Mouse (Mus musculus): ENCODE results near the gene Cdr2. TPM values are rescaled to one million over a fixed set of nuclear protein-coding genes. Genes with fewer than 3 reads are reported as not detected.
"Not testable (repeated sequence)": the region's sequence is repeated elsewhere in the genome, so short reads cannot be mapped to it uniquely, and the experiment has no call there.

Gene Cdr2
- polyA plus RNA-seq (2012): 61.1 and 71.7 TPM in 2 replicates

- Histone ChIP-seq H3K9me3 (ENCODE audit: control insufficient read depth, low read length) (no peaks in the 10 kb centered on the region), H3K27me3 (ENCODE audit: control insufficient read depth) (peaks cover 42% of the 10 kb centered on the region), H3K4me1 (ENCODE audit: control insufficient read depth) (peaks cover 42% of the 10 kb centered on the region), H3K4me3 (replicated peaks) (peak within 1 kb of the TSS; percentile 74), H3K36me3 (ENCODE audit: control insufficient read depth) (peaks cover 35% of the 10 kb centered on the region)
- TF ChIP-seq GATA1 (IDR thresholded peaks at IDR 0.05; ENCODE audit: low read length) (no peak), TAL1 (IDR thresholded peaks at IDR 0.05; ENCODE audit: low read length) (no peak)
Observed at GRCm38 (mm10) chr7:120982200-120982841, at the start of gene Cdr2, which contains the start of gene Mfsd13b. Gene Cdr2, minus strand, starts transcription at chr7:120982312. Gene Mfsd13b, plus strand, starts transcription at chr7:120982509.

GRCm38 (mm10) chr7:121029947-121030346 lies 47.8 kb upstream of the Cdr2 start:
- H3K4me3 ChIP-seq (replicated peaks); H3K9me3 ChIP-seq (ENCODE audit: control insufficient read depth, low read length); H3K36me3 ChIP-seq (ENCODE audit: control insufficient read depth): not testable (repeated sequence)
- H3K4me1 ChIP-seq (ENCODE audit: control insufficient read depth): peaks cover 19% of the 10 kb centered on the region
- peaks cover 47% of the 10 kb centered on the region for H3K27me3 ChIP-seq (ENCODE audit: control insufficient read depth)

DNA sequence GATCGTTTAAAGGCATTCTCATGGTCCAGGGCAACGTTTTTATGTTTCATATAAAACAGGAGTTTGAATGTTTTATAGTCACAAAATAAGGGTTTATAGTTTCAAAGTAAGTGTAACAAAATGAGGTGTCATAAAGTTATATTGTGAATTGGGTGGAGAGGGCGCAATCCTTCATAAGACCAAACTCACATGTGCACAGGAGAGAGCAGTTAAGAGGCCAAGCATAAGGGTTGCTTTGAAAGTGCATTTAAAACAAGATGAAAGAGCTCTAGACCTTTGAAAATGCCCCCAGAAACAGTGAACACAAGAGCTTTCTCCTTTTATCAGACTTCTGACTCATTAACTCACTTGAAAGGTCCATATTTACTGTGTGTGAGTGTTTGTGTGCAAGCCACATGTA lies 44.2 kb upstream of the Cdr2 start:
- no peaks in the 10 kb centered on the region for H3K9me3 ChIP-seq (ENCODE audit: control insufficient read depth, low read length)
- H3K36me3 ChIP-seq (ENCODE audit: control insufficient read depth): no peaks in the 10 kb centered on the region
- H3K27me3 ChIP-seq (ENCODE audit: control insufficient read depth): peaks cover 33% of the 10 kb centered on the region
- H3K4me3 ChIP-seq (replicated peaks): no peak overlapping the region
- TF ChIP-seq TAL1 (IDR thresholded peaks at IDR 0.05; ENCODE audit: low read length) (no peak), GATA1 (IDR thresholded peaks at IDR 0.05; ENCODE audit: low read length) (no peak)
- H3K4me1 ChIP-seq (ENCODE audit: control insufficient read depth): peaks cover 16% of the 10 kb centered on the region

GRCm38 (mm10) chr7:121025221-121026008 lies 43.3 kb upstream of the Cdr2 start:
- Histone ChIP-seq H3K36me3 (ENCODE audit: control insufficient read depth) (no peaks in the 10 kb centered on the region), H3K4me3 (replicated peaks) (no peak overlapping the region), H3K27me3 (ENCODE audit: control insufficient read depth) (peaks cover 27% of the 10 kb centered on the region), H3K9me3 (ENCODE audit: control insufficient read depth, low read length) (no peaks in the 10 kb centered on the region), H3K4me1 (ENCODE audit: control insufficient read depth) (peaks cover 16% of the 10 kb centered on the region)
- TF ChIP-seq TAL1 (IDR thresholded peaks at IDR 0.05; ENCODE audit: low read length): no peak
- TF ChIP-seq GATA1 (IDR thresholded peaks at IDR 0.05; ENCODE audit: low read length): no peak

DNA sequence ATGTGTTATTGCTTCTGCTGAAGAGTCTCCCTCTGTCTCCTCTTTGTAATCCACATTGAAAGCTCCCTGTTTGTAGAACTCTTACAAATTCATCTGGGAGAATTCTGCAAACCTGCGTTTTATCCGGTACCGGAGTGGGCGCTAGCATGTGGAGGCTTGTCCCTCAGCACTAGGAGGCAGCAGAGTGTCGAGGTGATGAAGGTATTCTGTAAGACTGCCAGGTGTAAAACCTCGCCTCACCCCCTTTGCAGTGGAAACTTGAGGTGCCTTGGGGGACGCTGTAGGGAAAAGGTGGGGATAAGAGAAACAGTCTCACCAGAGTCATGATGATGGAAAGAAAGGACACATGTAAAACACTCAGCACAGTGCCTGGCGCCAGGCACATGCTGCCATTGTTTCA lies 38.2 kb upstream of the Cdr2 start:
- Histone ChIP-seq H3K4me1 (ENCODE audit: control insufficient read depth) (peaks cover 8% of the 10 kb centered on the region), H3K27me3 (ENCODE audit: control insufficient read depth) (peaks cover 10% of the 10 kb centered on the region), H3K4me3 (replicated peaks) (no peak overlapping the region), H3K9me3 (ENCODE audit: control insufficient read depth, low read length) (no peaks in the 10 kb centered on the region), H3K36me3 (ENCODE audit: control insufficient read depth) (no peaks in the 10 kb centered on the region)
- TF ChIP-seq TAL1 (IDR thresholded peaks at IDR 0.05; ENCODE audit: low read length) (no peak), GATA1 (IDR thresholded peaks at IDR 0.05; ENCODE audit: low read length) (no peak)

DNA sequence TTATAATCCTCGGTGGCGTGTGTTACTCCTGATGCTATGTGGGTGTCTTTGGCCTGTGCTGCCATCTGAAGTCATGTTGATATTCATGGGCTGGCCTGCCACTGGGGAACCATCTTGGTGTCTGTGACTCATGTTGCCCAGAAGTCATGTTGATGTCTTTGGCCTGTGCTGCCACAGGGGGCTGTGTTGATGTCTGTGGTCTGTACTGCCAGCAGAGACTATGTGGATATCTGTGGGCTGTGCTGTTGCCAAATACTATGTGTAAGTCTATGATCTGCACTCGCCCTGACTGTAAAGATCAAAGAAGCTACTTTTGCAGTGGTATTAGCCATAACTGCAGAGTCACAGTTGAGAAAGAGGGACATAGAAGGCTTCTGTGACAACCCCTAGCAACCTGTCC lies 36.7 kb upstream of the Cdr2 start:
- H3K4me1 ChIP-seq (ENCODE audit: control insufficient read depth): no peaks in the 10 kb centered on the region
- no peaks in the 10 kb centered on the region for H3K36me3 ChIP-seq (ENCODE audit: control insufficient read depth)
- peaks cover 15% of the 10 kb centered on the region for H3K27me3 ChIP-seq (ENCODE audit: control insufficient read depth)
- no peaks in the 10 kb centered on the region for H3K9me3 ChIP-seq (ENCODE audit: control insufficient read depth, low read length)
- no peak for TF ChIP-seq GATA1 (IDR thresholded peaks at IDR 0.05; ENCODE audit: low read length)
- TF ChIP-seq TAL1 (IDR thresholded peaks at IDR 0.05; ENCODE audit: low read length): no peak
- no peak overlapping the region for H3K4me3 ChIP-seq (replicated peaks)

DNA sequence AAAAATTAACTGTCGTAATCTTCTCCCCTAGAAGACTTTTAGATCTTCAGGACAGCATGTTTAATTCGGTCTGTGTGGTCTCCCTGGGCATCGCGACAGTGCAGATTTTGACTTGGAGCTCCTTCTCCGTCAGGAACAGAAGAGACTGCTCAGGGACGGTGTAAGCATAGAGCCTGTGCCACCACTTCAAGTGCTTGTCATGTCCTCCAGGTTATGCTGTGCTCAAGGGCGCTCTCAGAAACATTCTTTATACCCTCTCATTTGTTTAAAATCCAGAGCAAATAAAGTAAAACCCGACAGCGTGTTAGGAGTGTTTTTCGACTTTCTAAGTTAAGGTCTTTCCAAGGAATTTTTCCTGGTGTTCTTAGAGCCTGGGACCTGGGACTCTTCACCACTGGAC lies 32.4 kb upstream of the Cdr2 start:
- no peaks in the 10 kb centered on the region for H3K4me1 ChIP-seq (ENCODE audit: control insufficient read depth)
- TF ChIP-seq TAL1 (IDR thresholded peaks at IDR 0.05; ENCODE audit: low read length) (no peak), GATA1 (IDR thresholded peaks at IDR 0.05; ENCODE audit: low read length) (no peak)
- no peak overlapping the region for H3K4me3 ChIP-seq (replicated peaks)
- H3K9me3 ChIP-seq (ENCODE audit: control insufficient read depth, low read length): no peaks in the 10 kb centered on the region
- peaks cover 13% of the 10 kb centered on the region for H3K27me3 ChIP-seq (ENCODE audit: control insufficient read depth)
- no peaks in the 10 kb centered on the region for H3K36me3 ChIP-seq (ENCODE audit: control insufficient read depth)

- TF ChIP-seq TAL1 (IDR thresholded peaks at IDR 0.05; ENCODE audit: low read length) (no peak), GATA1 (IDR thresholded peaks at IDR 0.05; ENCODE audit: low read length) (no peak)
- H3K4me3 ChIP-seq (replicated peaks): no peak overlapping the region
- peaks cover 12% of the 10 kb centered on the region for H3K27me3 ChIP-seq (ENCODE audit: control insufficient read depth)
Observed at GRCm38 (mm10) chr7:121011794-121012689, 29.9 kb upstream of the Cdr2 start.

More at GRCm38 (mm10) chr7:121011794-121012689, 29.9 kb upstream of the Cdr2 start:
- Histone ChIP-seq H3K9me3 (ENCODE audit: control insufficient read depth, low read length) (no peaks in the 10 kb centered on the region), H3K36me3 (ENCODE audit: control insufficient read depth) (no peaks in the 10 kb centered on the region), H3K4me1 (ENCODE audit: control insufficient read depth) (no peaks in the 10 kb centered on the region)

All from erythroblast, embryonic 14.5 days (primary cell).